Mouse (Mus musculus) right cerebral cortex, postnatal 10 days (tissue): ENCODE results near the gene Tmem80.
A peak's percentile ranks its signal among the peaks of the same experiment; 100 is the strongest.

Experiments used
- DNase-seq, 2 experiments: peaks; one replicate each; pipeline ENCODE4 v3.0.0; 2021; ENCODE audit warnings: low spot score in 2 of 2

Tmem80 gene

DNA sequence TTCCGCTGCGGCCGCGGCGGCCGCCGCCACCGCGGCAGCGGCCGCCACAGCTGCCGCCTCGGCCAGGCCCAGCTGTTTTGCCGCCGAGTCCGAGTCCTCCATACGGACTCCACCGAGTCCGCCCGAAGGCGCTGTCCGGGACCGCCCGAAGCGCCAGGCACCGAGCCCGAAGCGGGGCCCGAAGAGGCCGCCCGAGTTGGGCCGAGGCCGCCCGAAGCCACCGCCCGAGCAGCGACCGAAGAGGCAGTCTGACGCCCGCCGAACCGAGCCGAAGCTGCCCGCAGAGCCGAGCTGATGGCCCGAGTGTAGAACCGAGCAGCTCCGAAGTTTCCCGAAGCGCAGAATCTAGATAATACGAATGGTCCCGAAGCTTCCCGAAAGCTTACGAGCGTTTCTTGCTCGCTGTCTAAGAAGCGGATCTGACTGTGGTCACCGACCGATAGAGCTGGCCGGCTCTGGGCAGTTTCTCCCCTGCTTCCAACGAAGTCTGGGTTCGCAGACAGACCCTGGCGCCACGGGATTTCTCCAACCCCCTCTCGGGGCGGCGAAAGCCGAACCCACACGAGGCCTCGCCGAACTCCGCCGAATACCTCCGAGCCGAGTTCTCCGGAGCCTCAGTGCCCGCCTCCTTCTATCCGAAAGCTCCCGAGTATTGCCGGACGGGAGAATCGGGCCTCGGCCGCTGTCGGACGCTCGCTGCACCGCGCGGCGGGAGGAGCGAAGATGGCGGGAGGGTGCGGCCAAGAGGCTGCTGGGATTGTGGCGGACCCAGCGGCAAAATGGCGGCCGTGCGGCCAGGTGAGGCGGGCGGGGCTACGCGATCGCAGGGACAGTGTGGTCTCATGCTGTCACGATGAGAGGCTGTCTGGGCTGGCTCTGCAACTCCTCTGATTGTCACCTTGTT, at the start of gene Tmem80, which contains the start of gene Deaf1:
Tmem80 (plus strand) TSS at position 271 of the 904 bp plus-strand sequence.
Deaf1 (minus strand) TSS at position 222 of the 904 bp plus-strand sequence.
- peak; percentile 99 to 100 for DNase-seq

DNA sequence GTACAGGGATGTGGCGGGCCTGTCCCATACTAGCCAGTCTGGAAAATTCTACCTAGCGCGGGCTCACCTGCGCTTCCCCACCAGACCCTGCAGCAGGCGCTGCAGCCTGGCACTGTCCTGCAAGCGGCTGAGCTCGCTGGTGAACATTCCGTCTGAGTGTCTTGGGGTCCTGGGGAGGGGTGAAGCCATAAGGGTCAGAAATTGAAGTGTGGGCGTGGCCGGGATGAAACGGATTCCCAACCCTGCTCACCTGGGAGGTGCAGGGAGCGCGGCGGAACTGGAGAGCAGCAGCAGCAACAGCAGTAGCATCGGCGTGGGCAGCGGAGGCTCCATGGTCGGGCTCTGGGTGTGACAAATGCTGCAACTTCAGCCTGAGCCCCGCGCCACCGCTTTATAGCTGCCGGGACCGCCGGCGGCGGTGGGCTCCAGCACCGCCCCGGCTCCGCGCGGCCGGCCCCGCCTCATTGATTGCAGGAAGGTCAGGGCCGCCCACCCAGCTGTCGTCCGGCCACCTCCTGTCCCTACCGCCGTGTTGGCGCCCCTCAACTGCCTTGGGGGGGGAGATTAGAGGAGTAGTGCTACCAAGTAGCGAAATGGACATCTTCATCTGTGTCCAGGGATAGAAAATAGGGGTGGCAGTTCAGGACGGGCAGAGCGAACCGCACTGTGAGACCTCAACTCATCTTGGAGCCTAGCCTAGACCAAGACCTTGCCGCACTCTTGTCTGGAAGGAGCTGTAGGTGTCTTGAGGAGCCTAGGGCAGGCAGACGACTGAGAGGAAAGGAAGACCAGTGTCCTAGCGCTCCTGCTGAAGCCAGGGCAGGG, 48.6 kb upstream of the Tmem80 start, which contains the start of gene Sct:
Sct (minus strand) TSS at position 368 of the 825 bp plus-strand sequence.
- DNase-seq = no peak

DNA sequence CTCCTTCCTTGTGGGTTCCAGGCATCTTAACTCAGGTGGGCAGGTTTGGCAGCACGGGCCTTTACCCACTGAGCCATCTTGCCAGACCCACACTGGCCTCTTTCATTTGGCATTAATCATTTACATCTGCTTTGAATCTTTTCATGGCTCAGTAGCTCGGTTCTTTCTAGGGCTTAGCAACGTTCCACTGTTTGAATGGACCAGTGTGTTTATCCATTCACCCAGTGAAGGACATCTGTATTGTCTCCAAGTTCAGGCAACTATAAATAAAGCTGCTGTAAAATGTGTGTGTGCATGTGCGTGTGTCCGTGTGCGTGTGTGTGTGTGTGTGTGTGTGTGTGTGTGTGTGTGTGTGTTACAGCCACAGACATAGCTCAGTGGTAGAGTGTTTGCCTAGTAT, 46.1 kb upstream of the Tmem80 start:
- no peak for DNase-seq

DNA sequence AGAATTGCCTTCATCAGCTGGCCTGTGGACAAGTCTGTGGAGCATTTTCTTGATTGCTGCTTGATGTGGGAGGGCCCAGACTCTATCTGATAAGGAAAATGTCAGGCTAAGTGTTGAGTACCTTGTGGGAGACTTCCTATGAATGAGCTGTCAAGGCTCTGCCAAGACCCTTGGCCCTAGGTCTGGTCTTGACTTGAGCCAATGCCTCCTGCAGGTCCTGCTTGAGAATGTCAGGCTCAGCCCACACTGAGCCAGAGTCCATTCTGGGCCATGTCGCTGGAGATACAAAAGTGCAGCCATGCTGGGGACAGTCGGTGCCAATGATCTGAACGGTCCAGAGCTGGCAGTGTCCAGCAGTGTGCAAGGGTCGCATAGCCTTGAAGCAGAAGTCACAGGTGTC, 44.8 kb upstream of the Tmem80 start:
- DNase-seq = no peak

GRCm38 (mm10) chr7:141288042-141288441, 39.5 kb upstream of the Tmem80 start:
- no peak for DNase-seq

DNA sequence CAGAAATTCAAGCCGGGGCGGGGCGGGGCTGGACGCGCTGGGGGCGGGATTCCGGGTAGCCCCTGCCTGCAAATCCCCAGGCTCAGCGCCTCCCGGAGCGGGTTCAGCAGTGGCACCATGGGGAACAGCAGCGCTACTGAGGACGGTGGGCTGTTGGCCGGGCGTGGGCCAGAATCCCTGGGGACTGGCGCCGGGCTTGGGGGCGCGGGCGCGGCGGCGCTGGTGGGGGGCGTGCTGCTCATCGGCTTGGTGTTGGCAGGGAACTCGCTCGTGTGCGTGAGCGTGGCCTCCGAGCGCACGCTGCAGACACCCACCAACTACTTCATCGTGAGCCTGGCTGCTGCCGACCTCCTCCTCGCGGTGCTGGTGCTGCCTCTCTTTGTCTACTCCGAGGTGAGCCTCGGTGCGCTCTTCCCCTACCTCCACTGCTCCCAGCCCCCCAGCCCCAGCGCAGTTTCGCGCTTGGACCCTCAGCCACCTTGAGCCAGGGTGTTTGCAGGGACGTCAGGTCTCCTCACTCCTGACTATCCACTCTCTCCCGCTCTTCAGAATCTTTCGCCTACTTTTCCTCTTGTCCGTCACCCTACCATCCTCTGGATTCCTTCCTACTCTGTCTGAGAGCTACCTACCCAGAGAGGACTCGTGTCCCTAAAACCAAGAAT, 35.5 kb upstream of the Tmem80 start, which contains the start of gene Drd4:
Drd4 (plus strand) TSS at position 86 of the 662 bp plus-strand sequence.
- peak; percentile 44 to 47 for DNase-seq

- DNase-seq = no peak
Observed at GRCm38 (mm10) chr7:141292583-141293388, 34.8 kb upstream of the Tmem80 start.

DNA sequence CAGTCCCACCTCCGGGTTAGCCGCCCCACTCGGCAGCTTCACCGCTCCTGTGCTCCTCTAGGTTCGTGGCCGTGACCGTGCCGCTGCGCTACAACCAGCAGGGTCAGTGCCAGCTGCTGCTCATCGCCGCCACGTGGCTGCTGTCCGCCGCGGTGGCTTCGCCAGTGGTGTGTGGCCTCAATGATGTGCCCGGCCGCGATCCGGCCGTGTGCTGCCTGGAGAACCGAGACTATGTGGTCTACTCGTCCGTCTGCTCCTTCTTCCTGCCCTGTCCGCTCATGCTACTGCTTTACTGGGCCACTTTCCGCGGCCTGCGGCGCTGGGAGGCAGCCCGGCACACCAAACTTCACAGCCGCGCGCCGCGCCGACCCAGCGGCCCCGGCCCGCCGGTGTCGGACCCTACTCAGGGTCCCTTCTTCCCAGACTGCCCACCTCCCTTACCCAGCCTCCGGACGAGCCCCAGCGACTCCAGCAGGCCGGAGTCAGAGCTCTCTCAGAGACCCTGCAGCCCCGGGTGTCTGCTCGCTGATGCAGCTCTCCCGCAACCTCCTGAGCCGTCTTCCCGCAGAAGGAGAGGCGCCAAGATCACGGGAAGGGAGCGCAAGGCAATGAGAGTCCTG, 33.6 kb upstream of the Tmem80 start:
- no peak for DNase-seq

DNA sequence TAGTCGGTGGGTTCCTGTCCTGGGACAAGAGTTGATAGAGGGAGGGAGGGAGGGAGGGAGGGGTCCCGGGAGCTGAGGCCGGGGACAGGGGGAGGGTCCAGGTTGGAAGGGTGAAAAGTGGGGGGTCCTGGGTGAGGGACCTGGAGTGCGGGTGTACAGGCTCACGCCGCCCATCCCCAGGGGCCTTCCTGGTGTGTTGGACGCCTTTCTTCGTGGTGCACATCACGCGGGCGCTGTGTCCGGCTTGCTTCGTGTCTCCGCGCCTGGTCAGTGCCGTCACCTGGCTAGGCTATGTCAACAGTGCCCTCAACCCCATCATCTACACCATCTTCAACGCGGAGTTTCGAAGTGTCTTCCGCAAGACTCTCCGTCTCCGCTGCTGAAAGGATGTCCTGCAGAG, 33.1 kb upstream of the Tmem80 start:
- DNase-seq = no peak

- no peak for DNase-seq
Observed at GRCm38 (mm10) chr7:141297926-141298650, 29.5 kb upstream of the Tmem80 start.

- DNase-seq = peak; percentile 36 to 53
Observed at GRCm38 (mm10) chr7:141299175-141299574, 28.4 kb upstream of the Tmem80 start.

GRCm38 (mm10) chr7:141301386-141301785, 26.2 kb upstream of the Tmem80 start:
- no peak for DNase-seq

GRCm38 (mm10) chr7:141302702-141303268, 24.8 kb upstream of the Tmem80 start:
- DNase-seq = no peak

GRCm38 (mm10) chr7:141304537-141304936, 23.0 kb upstream of the Tmem80 start:
- no peak for DNase-seq

DNA sequence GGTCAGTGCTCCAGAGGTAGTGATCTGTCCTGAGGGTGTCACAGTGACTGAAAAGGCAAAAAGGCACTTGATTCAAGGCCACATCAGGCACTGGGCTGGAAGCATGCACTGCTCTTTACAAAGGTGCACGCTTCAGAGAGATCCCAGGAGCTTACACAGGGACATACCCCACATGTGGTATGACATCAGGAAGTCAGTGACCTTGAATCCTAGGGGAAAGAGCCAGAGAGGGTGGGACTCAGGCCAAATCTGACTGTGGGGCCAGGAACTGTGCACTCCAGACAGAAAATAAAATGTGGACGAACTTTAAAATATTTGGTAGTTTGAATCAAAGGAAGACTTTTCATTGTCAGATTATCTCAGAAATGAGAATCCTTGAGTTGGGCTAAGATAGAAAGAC, 13.1 kb upstream of the Tmem80 start:
- DNase-seq = no peak

DNA sequence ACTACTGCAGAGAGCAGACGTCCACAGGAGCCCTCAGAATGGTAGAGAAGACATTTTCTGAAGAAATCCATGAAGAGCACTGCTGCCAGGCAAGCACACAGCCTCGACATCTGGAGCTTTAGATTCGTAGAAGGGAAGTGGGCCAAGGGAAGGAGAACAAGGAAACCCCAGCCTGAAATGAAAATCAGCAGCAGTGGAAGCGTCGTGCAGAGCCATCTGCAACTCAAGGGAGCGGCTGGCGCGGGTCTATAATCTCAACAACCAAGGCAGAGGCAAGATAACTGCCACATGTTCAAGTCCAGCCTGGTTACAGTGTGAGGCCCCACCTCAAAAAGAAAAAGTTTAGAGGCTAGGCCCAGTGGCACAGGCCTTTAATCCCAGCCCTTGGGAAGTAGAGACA, 12.5 kb upstream of the Tmem80 start:
- peak; percentile 60 to 63 for DNase-seq

DNA sequence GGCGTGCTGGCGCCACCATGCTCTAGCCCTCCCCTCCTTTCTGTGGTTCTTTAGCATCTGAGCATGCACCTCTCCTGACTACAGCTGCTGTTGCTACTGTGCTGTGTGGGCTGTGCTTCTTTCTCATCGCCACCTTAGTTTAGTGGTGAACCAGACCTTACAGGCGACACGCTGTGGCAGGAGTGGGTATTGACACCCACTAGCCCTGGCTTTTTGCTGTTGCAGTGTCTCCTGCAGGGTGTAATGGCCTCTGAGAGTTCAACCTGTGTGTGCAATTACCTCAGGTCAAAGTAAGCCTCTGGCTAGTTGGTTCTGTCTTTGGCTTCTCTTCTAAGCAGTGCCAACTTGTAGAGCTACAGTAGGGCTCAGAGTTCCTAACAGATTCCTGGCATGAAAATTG, 11.6 kb upstream of the Tmem80 start:
- DNase-seq = no peak

- no peak for DNase-seq
Observed at GRCm38 (mm10) chr7:141317619-141318132, 9.9 kb upstream of the Tmem80 start.

DNA sequence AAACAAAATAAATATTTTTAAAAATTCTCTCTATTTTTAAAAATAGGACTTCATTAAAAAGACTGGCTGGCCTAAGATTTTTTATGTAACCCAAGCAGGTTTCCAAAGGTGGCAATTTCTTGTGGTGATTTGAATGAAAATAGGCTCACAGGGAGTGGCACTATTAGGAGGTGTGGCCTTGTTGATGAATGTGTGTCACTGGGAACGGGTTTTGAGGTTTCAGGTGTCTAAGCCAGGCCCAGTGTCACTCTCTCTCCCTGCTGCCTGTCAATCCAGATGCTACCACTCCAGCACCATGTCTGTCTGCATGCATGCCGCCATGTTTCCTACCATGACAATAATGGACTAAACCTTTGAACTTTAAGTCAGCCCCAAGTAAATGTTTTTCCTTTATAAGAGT, 8.1 kb upstream of the Tmem80 start:
- DNase-seq = no peak
